Mouse (Mus musculus): ENCODE measurements around the gene Tmbim1.

- TF ChIP-seq CTCF (IDR thresholded peaks at IDR 0.05; ENCODE audit: low read depth), result no peak
- no peak for TF ChIP-seq EP300 (IDR thresholded peaks at IDR 0.05; ENCODE audit: low read depth)
Observed at GRCm38 (mm10) chr1:74297269-74297668, 8.2 kb downstream of the Tmbim1 start.

All from liver, postnatal 0 days (tissue).